Mouse (Mus musculus): ENCODE measurements at regions not wholly inside any gene's neighbourhood (a gene's known extent, or its start where the extent isn't known, plus 50 kb on each side); places are given as distances from the start of the nearest gene placed in this dataset.
"Not testable (repeated sequence)": the region's sequence is repeated elsewhere in the genome, so short reads cannot be mapped to it uniquely, and the experiment has no call there.

DNA sequence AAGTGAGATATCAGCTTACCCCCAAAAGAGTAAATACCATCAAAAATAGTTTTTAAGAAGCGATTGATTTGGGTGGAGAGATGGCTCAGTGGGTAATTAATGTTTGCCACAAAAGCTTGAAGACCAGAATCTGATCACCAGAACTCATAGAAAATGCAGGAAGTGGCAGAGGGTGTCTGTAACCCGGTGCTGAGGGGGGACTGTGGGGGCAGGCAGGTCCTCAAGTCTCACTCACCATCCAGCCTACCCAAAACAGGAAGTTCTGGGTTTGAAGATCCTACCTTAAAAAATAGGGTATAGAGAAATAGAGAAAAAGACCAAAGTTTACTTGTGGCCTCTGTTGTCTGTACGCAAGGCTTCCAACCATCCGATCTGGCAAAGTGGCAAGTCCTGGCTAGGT lies 190.3 kb upstream of the Plcz1 start:
- no peak for DNase-seq (ENCODE audit: low read depth, low spot score)

DNA sequence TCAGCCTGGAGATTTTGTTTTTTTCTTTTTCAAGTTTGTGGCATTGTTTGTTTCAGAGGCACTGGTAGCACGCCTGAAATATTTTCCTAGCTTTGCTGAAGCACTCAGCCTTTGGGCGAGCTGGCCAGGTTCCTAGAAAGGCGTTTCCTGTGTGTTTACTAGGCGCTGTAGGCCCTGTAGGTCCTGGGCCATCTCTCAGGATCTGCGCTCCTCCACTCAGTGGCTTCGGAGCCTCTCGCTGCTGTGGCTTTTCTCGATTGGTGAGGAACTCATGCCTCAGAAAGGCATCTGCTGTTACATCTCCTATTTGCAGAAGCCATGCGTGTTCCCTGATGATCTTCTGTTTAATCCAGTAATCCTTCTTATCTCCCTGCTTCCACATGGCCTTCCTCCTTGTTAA lies 188.0 kb upstream of the Plcz1 start:
- DNase-seq (ENCODE audit: low read depth, low spot score) = no peak

DNA sequence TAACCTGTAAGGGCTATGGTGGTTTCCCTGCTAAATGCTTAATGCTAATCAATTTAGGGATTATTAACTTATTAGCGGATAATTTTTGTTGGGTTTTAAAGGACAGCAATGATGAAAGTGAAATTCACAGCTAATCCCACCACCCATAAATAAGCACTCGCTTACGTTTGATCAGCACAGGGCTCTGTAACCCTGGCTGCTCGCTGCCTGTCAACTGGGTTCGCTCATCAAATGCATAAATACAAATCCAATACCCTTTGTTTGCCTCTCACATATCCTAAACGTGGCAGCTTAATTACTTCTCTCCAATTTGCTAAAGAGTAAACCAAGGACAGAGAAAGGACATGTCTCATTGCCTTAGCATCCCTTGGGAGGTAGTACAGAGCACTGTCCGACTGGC lies 187.5 kb upstream of the Plcz1 start:
- no peak for DNase-seq (ENCODE audit: low read depth, low spot score)

DNA sequence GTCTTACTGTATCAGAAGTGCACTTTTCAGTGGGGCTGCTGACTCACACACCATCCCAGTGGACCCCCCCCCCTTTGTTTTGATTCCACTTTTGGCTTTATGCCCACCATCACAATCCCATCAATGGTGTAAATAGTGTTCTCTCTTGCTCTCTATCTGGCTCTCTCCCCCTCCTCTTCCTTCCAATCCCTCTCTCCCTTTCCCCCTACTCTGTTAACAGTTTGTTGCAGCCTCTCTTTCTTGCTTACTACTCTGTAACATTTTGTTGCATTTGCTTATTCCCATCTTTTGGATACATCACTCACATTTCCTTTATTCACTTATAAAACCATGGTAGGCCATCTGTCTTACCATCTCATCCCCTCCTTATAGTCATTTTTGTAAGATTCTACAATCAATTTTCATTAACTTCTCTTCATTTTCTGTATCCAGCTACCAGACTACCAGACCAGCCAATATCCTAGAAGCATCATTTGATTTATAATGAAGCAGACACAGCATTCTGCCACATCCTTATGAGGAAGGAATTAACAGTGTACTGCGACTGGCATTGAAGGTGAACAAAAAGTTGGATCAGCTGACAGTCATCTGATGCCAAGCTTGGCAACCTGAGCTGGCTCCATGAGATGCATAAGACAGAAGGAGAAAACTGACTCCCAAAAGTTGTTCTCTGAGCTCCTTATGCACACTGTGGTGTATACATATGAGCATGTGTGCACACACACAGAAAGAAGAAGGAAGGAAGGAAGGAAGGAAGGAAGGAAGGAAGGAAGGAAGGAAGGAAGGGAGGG lies 181.5 kb upstream of the Plcz1 start:
- DNase-seq (ENCODE audit: low read depth, low spot score) = no peak

DNA sequence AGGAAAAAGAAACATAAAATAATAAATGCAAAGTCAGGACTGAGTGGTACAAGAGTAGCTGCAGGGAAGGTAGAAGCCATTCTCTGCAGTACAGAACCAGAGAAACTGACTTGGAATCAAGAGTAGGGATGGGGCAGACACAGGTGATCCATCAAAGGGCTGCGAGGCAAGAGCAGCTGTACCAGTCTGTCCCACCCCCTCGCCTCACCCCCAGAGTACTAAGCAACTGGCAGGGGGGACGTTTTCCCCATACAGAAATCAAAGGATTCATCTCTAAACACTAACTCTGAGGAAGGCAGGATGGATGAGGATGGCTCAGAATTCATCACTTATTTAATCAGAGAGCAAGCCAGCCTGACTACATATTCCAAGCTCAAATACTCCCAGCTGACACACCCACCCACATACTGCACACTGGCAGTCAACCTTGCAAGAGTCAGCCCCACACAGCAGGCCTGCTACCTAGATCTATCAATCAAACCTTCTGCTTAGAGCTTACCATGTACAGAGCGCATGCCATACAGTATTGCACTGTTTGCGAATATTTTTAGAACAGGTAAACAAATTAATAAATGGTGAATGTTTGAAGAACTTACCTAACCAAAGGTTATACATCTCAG lies 180.5 kb upstream of the Plcz1 start:
- DNase-seq (ENCODE audit: low read depth, low spot score) = no peak

DNA sequence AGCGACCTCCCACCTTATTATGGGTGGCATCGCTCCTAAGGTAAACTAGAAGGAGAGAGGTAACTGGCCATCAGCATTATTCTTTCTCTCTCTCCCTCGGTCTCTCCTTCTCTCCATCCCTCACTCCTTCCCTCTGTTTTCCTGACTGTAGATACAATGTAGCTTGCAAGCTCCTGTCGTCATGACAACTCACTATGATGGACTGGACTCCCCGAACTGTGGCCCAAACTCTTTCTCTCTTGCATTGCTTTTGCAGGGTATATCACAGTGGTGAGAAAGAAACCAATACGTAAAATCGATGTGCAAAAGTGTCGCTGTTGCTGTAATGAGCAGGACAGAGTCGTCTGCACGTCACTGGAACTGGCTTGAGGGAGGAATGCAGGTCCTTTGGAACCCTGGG lies 177.5 kb upstream of the Plcz1 start:
- DNase-seq (ENCODE audit: low read depth, low spot score) = no peak

DNA sequence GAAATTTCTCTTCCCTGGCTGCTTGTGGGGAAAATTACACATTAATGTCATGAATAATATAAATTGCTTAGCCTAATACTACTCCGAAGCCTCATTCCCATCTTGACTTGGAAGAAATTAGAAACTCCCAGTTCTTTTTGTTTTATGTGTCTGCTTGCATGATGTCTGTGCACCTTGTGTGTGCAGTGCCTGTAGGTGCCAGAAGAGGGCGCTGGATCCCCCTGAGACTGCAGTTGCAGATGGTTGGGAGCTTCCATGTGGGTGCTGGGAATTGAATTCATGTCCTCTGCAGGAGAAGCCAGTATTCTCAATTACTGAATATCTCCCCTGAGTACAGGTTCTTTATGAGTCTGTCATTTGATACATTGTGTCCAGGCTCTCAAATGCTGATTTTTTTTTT lies 171.1 kb upstream of the Plcz1 start:
- DNase-seq (ENCODE audit: low read depth, low spot score) = no peak

DNA sequence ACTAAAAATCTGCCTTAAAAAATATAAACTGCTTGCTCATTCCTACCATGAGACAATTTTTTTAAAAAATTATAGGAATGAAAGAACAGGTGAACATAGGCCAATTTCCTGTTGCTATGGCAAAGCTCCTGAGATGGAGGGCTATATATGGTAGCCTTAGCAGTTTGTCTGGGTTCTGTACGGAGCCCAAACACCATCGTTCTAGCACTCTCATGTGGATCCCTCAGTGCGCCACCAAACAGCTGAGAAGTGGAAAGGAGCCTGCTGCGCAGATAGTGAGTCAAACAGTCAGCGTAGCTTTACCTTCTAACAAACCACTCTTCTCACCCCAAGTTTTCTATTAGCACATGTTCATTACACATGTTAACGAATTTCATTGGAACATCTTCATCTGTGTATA lies 168.9 kb upstream of the Plcz1 start:
- no peak for DNase-seq (ENCODE audit: low read depth, low spot score)

DNA sequence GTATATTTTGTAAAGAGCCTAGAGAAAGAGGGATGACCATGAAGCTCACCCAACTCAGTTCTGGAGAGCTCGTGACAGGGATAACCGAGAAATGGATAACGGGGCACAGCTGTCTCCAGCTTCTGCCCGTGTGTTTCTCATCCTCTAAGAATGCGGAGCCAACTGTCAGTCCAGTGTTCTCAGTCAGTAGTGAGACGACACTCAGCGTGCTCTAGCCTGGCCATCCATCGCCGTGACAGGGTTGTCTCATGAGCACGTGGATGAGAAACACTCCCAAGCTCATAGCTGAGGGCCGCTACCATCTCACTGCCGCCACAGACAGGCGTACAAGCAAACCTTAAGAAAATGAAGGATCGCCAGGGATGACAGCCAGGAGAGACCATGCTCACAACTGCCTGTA lies 167.8 kb upstream of the Plcz1 start:
- no peak for DNase-seq (ENCODE audit: low read depth, low spot score)

DNA sequence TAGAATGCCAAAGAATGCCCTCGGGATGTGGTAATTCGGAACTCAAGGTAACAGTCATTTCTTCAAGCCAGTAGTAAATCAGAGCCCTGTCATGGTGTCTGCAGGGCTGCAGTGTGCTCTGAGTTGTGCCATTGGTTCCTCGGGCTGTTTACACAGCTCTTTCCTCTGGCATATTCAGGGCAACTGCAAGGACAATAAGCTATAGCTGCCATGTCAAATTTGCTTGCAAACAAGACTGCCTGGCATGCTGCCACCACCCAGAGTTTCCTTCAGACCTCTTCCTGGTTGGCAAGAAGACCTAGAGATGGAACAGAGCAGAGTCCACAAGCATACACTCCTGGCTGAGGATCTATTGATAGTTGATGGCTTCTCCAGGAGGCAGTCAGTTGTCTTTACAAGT lies 167.1 kb upstream of the Plcz1 start:
- DNase-seq (ENCODE audit: low read depth, low spot score) = no peak

DNA sequence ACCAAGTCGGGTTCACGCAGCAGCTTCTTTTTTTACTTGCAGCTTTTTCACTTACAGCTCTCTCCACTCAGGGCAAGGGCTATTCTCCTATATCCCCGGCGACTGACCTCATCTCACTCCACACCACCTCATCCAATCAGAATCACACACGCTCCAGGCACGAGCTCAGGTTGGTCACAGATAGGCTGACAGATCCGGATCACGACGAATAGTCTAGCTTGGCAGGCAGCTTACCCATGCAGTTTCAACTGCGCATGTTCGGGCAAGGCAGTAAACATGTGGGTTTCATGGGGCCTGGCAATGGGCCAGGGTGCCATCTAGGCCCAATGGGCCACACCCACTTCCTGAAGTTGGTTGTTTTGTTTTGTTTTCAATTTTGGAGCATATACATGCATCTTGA lies 165.4 kb upstream of the Plcz1 start:
- not testable (repeated sequence) for DNase-seq (ENCODE audit: low read depth, low spot score)

DNA sequence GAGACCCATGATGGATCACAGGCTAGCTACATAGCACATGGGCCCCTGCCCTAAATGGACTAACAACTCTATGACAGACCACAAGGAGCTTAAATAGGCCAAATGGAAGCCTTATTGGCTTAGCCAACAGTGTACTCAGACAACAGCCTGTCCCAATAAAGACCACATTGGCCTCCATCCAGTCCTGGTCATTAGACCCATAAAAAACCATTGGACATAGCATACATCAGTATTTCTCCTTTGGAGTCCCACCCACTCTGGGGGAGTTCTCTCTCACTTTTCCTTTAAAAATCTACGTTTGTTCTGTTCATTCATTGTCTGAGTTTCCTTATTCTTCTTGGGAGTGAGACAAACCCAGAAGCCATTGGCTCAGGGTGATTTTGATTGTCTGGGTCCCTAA lies 160.1 kb upstream of the Plcz1 start:
- DNase-seq (ENCODE audit: low read depth, low spot score) = no peak

DNA sequence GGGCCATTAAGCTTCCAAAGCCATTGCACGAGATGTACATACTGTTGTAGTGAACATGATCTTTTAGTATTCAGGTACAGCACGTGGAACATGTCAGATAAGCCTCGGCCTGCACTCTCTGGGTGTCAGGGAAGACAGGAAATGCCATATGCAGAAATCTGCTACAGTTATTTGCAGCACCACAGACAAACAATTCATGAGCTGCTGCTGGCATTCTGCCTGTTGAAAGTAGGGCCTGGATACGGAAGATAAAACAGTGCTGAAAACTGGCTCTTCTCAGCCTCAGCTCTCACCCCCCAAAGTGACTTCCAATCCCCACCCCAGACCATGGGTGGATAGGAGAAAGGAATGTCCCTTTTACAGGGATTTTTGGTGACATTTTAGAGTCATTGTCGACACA lies 159.1 kb upstream of the Plcz1 start:
- DNase-seq (ENCODE audit: low read depth, low spot score) = no peak

DNA sequence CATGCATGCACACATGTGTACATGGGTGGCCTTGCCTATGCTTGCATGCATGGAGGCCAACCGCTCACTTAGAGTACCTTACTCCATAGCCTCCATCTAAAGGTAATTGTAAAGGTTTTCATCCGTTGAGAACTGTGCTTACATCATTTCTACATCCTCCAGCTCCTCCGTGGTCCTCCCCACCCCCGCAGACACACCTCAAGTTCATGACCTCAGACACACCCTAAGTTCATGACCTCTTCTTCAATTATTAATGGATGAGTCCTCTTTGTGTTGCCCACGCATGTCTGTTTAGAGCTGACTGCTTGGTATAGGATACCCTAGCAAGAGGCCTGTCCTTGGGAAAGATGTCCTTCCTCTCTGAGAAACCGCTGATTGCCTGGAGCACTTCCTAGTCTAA lies 156.8 kb upstream of the Plcz1 start:
- DNase-seq (ENCODE audit: low read depth, low spot score) = no peak

DNA sequence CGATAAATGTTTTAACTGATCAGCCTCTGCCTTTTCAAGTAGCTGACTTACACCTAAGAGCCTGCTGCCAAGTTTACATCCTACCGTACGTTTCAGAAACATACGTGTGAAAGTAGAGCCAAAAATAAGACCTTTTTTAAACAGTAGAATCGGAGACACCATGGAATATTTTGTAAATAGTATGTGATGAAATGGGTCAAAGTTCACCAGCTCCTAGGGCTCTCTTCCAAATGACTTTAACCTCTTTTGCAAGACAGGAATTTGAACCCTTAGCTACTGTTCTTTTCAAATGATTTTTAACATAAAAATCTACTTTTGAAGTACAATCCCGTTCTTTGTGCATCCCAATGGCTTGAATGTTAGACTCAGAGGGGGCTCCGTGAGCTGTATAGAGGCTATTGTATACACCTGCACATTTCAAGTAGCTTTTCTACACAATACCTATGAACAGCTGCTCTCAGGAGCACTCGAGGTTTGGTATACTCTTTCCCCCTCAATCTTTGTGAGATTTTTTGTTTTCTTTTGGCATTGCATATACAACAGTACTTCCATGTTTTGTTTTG lies 155.9 kb upstream of the Plcz1 start:
- no peak for DNase-seq (ENCODE audit: low read depth, low spot score)

DNA sequence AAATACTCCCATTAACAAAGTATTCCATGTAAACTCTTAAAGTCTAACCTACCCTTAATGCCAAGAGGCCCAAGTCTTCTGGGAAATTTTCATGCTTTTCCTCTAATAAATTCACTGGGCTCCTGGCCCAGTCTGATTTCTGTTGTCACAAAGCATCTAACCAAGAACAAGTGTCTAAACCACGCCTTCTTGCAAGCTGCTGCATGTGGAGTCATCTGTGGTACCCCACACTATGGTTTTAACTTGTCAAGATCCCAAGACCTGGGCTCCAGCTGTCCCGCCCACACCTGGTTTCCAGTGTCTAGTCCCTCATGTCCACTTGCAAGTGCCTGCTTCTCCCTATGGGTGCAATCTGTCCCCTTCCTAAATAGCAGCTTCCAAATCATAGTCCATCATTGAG lies 153.0 kb upstream of the Plcz1 start:
- DNase-seq (ENCODE audit: low read depth, low spot score) = no peak

DNA sequence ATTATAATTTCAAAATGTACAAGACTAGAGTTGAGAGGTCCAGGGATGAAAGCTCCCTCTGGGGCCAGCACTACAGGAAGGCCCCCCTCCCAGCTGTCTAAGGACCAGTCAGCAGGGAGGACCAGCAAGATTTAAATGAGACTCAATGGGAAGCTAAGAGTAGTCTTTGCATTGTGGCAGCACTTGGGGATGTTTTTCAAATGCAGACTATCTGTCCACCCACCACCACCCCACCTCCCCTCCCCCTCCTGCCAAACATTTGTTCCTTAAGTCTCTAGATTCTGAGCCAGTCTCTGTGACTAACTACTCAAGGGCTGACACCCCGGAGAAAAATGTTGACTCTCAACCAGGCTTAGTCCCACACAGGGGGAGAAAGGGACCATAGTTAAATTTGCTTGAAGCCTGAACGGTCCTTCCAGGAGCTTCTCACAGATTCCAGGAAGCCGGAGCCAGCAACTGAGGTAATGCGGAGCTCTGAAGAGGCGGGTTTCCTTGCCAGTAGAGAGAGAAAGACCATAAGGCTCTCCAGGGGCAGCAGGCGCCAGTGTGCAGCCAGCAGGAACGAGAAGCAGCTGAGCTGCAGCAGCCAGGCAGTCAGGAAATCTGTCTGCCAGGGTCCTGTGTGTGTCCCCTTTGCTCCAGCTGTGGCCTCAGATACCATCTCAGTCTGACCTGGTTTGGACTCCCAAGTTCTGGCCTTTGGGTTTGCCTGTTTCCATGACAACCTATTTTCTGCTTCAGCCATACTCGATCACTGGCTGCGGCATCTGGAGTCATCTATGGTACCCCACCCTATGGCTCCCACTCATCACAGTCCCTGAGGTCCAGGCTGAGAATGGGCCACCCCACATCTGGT lies 152.1 kb upstream of the Plcz1 start:
- peak; percentile 19 for DNase-seq (ENCODE audit: low read depth, low spot score)

DNA sequence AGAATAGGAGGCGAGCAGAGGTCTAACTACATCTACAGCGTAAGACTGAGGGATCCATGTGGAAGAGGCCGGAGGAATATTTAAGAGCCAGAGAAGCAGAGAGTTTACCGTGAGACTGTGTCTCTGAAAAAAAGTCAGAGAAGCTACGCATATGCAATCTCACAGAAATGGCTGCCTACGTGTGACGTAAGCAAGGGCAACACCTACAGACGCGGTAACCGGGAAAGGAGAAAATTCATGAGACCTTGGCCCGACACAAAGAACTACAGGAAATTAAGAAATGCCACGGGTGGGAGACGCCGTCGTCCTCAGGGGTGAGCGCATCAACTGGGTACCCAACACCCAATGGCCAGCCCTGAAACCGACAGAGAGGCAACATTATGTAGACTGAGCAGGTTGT lies 151.3 kb upstream of the Plcz1 start:
- no peak for DNase-seq (ENCODE audit: low read depth, low spot score)

DNA sequence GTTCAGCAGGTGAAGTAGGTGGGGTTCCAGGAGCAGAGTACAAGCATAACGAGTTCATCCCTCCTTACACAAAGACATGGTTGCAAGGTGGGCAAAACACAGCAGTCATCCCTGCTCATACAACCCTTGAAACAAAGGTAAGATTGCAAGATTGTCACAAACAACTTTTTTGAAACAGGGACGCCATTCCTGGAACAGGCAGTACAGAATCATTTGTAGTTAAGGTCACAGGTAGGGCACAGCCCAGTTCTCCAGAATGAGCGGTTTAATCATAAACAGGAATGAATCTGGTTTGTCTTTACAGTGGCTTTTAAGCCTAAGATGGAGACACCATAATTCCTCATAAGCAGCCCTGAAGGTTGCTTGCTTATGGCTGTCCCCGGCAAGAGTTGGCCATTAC lies 150.1 kb upstream of the Plcz1 start:
- no peak for DNase-seq (ENCODE audit: low read depth, low spot score)

DNA sequence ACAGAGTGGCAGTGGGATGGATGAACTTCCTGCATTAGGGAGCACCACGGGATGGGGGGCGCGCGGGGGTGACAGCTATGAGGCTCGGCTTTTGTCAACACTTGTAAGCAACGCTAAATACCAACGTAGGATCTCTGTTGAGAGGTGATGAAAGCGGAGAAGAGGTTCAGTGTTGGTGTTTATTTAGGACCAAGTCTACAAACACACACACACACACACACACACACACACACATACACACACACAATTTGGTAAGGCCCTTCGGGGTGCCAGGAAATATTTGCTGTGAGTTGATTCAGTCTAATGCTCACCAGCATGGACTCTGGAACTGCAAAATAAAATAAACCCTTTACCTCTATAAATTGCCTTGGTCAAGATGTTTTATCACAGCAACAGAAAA lies 148.3 kb upstream of the Plcz1 start:
- no peak for DNase-seq (ENCODE audit: low read depth, low spot score)

DNA sequence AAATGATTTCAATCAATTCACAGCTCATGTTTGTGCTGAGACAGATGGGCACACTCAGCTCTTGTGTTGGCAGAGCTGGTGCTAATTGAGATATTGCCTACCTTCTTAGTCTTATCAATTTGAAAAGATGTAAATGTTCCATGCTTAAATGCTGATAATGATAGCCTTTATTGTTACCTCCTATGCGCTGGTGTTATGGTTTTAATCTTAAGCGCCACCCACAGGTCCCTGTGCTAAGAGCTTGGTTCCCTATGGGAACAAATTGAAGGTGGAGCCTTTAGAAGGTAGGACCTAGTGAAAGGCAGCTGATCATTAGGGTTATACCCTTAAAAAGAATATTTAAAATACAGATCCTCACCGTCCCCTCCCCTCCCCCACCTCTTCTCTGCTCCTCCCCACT lies 146.5 kb upstream of the Plcz1 start:
- DNase-seq (ENCODE audit: low read depth, low spot score) = no peak

DNA sequence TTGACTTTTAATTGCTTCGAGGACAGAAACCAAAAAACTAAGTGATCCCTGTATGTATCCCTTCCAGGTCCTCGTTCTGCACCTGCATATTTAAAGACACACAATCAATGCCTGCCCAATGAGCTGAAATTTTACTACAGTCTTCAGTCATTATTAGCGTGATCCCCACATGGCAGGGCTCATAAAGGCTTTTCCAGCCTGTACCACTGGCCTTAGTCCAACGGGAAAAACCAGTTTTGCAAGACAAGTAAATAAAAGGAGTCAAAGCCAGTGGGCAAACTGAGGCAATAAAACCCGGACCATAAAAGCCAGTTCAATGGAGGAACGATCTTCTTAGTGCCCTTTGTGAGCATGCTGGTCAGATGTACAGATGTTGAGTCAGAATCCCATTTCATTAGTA lies 145.8 kb upstream of the Plcz1 start:
- peak; percentile 27 for DNase-seq (ENCODE audit: low read depth, low spot score)
